Mouse (Mus musculus) embryo, embryonic 10 days (tissue): ENCODE data around the gene Cnot10.

Experiments used
- DNase-seq: peaks from one replicate; pipeline ENCODE4 v3.0.0-alpha.2; 2015; ENCODE audit warnings: low spot score

The Cnot10 gene

GRCm38 (mm10) chr9:114639839-114640646, at the start of gene Cnot10:
Gene Cnot10, minus strand, starts transcription at chr9:114640184.
- peak; percentile 99 for DNase-seq

DNA sequence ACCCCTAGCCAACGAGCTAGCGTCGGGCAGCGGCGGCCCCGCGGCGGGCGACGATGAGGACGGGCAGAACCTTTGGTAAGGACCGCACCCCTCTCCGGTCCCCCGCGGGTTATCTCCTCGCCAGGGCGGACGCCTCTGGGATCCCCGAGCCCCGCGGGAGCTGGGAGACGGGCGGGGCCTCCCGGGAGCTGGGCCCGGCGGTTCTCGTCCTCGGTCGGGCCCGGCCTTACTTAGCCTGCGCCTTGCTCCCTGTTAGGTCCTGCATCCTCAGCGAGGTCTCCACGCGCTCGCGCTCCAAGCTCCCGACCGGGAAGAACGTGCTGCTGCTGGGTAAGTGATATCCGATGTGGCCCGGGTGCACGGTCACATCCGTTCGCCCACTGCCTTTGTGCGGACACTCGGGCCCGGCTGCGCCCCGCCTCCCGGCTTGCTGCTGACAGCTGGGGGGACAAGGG, 49.0 kb upstream of the Cnot10 start:
- peak; percentile 60 for DNase-seq

DNA sequence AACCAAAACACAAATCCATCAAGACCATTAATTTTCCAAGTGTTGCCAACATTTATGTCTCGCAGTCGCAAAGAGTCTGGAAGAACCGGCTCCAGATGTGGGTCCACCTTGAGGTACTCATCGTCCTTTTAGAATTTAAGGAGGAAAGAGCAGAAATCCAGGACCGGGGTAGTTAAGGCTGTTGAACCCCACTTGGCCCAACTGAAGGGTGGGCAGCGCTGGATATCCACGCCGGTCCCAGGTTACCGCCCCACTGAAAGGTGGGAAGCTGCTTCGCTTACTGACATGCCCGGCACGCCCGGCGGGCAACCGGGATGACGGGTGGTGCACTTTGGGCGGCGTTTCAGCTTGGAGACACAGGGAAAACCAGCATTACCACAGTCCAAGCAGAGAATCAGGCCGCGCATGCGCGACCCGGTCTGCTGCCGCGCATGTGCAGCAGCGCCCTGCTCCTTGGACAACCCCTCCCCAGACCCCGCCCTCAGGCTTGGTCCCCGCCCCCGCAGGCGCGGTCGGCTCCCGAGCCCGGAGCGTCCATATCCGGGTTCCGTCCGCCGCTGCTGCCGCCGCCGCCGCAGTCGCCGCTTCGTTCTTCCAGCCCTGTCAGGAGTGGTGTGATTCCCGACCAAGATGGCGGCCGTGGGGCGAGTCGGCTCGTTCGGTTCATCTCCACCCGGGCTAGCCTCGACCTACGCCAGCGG, 48.4 kb upstream of the Cnot10 start, which contains the start of gene Dync1li1:
Dync1li1 (plus strand) TSS at position 539 of the 701 bp plus-strand sequence.
- peak; percentile 96 for DNase-seq

GRCm38 (mm10) chr9:114687639-114688038, 47.7 kb upstream of the Cnot10 start:
- DNase-seq = no peak

DNA sequence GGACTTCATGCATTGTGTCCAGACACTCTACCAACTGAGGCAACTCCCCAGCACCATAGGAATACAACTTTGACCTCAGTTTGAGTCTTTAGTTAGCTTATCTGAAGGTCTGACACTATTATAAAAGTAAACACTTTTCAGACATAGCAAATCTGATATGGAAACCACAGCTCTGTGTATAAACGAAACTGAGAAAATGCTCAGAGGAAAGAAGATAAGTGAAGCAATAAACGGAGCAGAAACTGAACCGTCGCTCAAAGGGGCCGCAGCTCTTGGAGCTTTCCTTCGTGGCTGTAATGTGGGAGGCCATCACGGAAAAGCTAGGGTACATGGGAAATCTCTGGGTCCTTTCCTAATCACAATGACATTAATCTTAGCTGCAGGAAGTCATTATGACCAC, 46.3 kb upstream of the Cnot10 start:
- no peak for DNase-seq

DNA sequence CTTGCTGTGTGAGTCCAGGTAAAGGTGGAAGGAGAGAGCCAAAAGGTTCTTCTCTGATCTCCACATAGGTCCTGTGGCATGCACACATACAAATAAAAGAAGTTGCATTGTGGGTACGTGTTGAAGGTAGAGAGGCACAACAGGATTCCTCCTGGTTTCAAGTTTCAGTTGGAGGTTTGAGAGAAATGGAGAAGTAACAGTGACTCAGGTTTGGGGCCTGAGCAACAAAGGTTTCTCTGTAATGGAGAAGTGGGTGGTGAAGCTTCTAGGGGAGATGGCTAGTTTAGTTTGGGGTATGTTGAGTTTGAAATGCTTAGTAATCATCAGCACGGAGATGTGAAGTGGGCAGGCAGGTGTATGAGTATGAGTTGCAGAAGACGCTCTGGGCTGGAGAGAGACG, 42.2 kb upstream of the Cnot10 start:
- no peak for DNase-seq

- no peak for DNase-seq
Measured at GRCm38 (mm10) chr9:114680531-114680930, 40.5 kb upstream of the Cnot10 start.

- no peak for DNase-seq
Measured at GRCm38 (mm10) chr9:114679944-114680343, 40.0 kb upstream of the Cnot10 start.

- no peak for DNase-seq
Measured at GRCm38 (mm10) chr9:114678576-114678975, 38.6 kb upstream of the Cnot10 start.

- DNase-seq = no peak
Measured at GRCm38 (mm10) chr9:114673626-114674025, 33.6 kb upstream of the Cnot10 start.

- peak; percentile 40 for DNase-seq
Measured at GRCm38 (mm10) chr9:114672703-114673561, 32.9 kb upstream of the Cnot10 start.

DNA sequence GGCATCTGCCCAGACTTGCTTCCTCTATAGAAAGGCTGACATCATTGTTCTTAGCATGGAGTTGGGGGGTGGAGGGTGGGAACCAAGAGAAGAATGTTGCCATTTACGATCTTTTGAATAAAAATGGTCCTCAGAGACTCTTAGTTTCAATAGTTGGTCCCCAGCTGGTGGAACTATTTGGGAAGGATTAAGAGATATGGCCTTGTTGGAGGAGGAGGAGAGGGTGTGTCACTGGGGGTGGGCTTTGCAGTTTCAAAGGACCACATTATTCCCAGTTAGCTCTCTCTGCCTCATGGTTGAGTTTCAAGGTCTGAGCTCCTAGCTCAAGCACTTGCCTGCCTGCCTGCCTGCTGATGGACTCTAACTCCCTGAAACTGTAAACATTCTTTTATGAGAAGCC, 32.0 kb upstream of the Cnot10 start:
- DNase-seq = no peak

- DNase-seq = no peak
Measured at GRCm38 (mm10) chr9:114669011-114669410, 29.0 kb upstream of the Cnot10 start.

DNA sequence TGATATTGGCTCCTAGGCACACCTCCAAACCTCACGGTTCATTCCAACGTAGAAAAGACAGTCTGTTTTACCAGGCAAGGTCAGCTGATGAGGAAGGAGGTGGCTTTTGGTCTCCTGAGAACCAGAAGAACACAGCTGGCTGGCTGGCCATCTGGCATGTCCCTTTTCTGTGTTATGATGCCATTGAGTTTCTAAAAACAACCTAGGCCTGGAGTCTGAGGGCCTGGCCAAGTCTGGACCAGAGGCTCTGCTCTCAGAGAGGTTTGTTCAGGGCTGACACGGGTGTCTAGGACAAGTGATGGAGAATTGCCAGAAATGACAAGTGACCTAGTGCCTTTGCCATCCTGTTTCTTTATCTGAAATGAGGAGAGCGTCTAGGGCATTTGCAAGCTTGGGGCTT, 28.1 kb upstream of the Cnot10 start:
- no peak for DNase-seq

DNA sequence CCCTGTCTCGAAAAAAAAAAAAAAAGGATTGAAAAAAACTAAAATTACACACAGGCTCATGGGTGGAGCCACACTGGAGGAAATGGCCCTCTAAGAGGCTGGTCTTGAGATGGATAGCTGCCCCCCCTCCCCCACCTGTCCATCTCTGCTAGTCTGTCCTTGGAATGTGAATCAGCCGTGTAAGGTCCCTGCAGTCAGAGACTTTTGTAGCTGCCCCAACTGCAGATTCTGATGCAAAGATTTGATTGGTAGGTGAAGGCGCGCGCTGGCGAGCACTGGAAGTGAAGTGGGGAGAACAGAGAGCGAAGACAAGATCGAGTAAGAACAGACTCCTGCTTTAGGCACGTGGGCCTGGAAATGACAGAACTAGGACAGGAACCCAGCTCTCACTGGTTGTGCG, 26.9 kb upstream of the Cnot10 start:
- no peak for DNase-seq

DNA sequence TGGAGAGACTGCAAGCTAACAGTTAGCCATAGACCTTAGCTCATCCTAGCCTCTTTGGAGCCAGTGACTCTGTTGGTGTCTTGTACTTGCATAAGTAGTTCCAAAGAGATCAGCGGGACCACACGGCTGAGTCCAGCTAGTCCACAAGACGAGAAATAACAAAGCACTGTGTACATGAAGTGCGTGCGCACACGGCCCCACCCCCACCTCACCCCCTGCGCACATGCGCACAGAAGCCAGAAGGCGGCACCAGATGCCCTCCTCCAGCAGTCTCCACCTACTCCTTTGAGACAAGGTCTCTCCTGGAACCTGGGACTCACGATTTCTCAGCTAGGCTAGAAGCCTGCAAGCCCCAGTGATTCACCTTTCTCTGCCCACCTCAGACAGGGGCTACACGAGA, 23.8 kb upstream of the Cnot10 start:
- no peak for DNase-seq

DNA sequence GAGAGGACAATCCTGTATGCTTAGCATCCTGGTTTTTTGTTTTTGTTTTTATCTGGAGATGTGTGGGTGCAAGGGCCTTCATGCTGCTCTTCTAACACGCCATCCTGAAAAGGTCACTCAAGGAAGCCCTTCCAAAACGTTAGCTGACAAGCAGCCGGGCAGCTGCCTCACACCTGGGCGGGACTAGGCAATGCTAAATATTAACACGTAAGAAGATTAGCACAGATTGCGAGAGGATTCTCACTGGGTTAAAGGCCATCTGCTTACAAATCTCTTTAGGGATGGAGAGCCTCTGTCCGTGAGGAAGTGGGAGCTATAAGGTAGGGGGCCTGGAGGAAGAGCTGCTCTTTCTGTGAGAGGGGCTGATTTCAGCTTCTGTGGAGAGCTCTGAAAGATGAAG, 22.0 kb upstream of the Cnot10 start:
- DNase-seq = no peak

DNA sequence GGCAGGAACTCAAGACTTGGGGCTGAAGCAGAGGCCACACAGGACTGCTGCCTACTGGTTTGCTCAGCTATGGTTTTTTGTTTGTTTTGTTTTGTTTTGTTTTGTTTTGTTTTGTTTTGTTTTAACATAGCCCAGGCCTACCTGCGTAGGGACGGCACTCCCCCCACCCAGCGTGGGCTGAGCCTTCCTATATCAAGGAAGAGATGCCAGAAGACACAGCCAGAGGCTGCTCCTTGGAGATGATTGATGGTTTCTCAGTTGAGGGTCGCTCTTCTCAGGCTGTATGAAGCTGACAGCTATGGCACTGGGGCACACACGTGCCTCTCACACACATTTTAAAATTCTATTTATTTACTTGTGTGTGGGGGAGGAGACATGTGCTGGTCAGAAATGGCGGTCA, 21.0 kb upstream of the Cnot10 start:
- DNase-seq = peak; percentile 2

GRCm38 (mm10) chr9:114660506-114660905, 20.5 kb upstream of the Cnot10 start:
- DNase-seq = peak; percentile 4

DNA sequence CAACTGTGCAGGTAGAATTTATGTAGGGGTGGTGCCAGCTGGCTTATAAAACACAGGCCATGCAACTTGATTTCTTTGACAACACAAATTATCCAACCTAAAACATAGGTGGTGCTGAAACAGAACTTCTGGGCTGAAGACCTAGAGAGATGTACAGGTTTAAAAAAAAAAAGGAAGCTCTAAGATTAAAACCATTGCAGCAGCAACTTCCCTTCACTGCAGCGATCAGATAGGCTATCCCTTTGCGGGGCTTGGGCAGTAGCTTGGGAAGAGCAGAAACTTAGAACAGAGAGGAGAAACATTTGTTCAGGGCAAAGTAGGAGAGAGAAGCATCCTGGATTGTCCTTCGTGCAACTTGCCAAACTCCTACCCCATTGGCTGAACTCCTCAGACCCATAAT, 16.7 kb upstream of the Cnot10 start:
- DNase-seq = no peak

DNA sequence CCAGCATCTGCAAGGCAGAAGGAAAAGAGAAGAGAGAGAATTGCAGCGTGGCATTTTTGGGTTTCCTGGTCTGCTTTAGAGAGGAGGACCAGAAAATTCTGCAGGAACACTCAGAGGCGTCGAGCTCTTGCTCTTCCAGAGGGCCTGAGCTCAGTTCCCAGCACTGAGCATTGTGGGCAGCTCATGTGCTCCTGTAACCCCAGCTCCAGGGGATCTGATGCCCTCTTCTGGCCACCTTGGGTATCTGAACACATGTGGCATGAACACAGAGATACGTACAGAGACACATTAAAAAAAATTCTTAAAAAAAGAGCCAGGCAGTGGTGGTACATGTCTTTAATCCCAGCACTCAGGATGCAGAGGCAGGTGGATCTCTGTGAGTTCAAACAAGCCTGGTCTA, 15.4 kb upstream of the Cnot10 start:
- no peak for DNase-seq

GRCm38 (mm10) chr9:114650938-114651634, 11.1 kb upstream of the Cnot10 start:
- no peak for DNase-seq
